Mouse (Mus musculus) myocyte (in vitro differentiated cells): ENCODE measurements around the gene Eps8. TPM values are rescaled to one million over a fixed set of nuclear protein-coding genes. Genes with fewer than 3 reads are reported as not detected.

Experiments used
- H3K27me3 ChIP-seq: one replicate; pipeline ENCODE4 v1.6.1; 2011; ENCODE audit not compliant: control insufficient read depth, insufficient read depth, insufficient read length
- H3K36me3 ChIP-seq: one replicate; pipeline ENCODE4 v1.6.1; 2011; ENCODE audit not compliant: control insufficient read depth, insufficient read depth
- H3K4me2 ChIP-seq: one replicate; pipeline ENCODE4 v1.6.1; 2011; ENCODE audit warnings: low read depth, control low read depth
- H3K4me3 ChIP-seq: one replicate; pipeline ENCODE4 v1.5.1; 2011; ENCODE audit warnings: mild to moderate bottlenecking, control low read depth, moderate library complexity
- H3K79me2 ChIP-seq: one replicate; pipeline ENCODE4 v1.6.1; 2011; ENCODE audit not compliant: control insufficient read depth, insufficient read depth
- H3ac ChIP-seq: one replicate; pipeline ENCODE4 v1.6.1; 2011; ENCODE audit not compliant: control insufficient read depth, insufficient read length
- CEBPB ChIP-seq: IDR thresholded peaks from 2 replicates; pipeline ENCODE4 v1.6.1; 2011; ENCODE audit warnings: mild to moderate bottlenecking, moderate library complexity; ENCODE audit not compliant: poor library complexity, insufficient read depth, severe bottlenecking
- E2F4 ChIP-seq: IDR thresholded peaks from one replicate; pipeline ENCODE4 v1.6.1; 2011; ENCODE audit warnings: mild to moderate bottlenecking, control low read depth, moderate library complexity; ENCODE audit not compliant: insufficient read depth
- MAX ChIP-seq: IDR thresholded peaks from one replicate; pipeline ENCODE4 v1.6.1; 2011; ENCODE audit warnings: low read depth, mild to moderate bottlenecking, control low read depth
- MYOD1 ChIP-seq, 3 experiments: IDR thresholded peaks; one replicate each; pipeline ENCODE4 v1.6.1; 2011; ENCODE audit warnings: control low read depth in 2 of 3, low read depth in 2 of 3, mild to moderate bottlenecking in 2 of 3, moderate library complexity in 1 of 3; ENCODE audit not compliant: insufficient read length in 2 of 3, control insufficient read depth in 1 of 3
- MYOG ChIP-seq, 3 experiments: IDR thresholded peaks; one replicate each; pipeline ENCODE4 v1.6.1; 2011; ENCODE audit warnings: control low read depth in 2 of 3, low read depth in 2 of 3, mild to moderate bottlenecking in 2 of 3; ENCODE audit not compliant: insufficient read length in 2 of 3, control insufficient read depth in 1 of 3, insufficient read depth in 1 of 3
- POLR2A ChIP-seq: IDR thresholded peaks from one replicate; pipeline ENCODE4 v1.6.1; 2011; ENCODE audit warnings: low read depth, mild to moderate bottlenecking, control low read depth, moderate library complexity; ENCODE audit not compliant: insufficient read length
- POLR2AphosphoS2 ChIP-seq: IDR thresholded peaks from one replicate; pipeline ENCODE4 v1.6.1; 2011; ENCODE audit warnings: low read depth, control low read depth; ENCODE audit not compliant: insufficient read length
- REST ChIP-seq: IDR thresholded peaks from one replicate; pipeline ENCODE4 v1.6.1; 2011; ENCODE audit warnings: mild to moderate bottlenecking, control low read depth, moderate library complexity; ENCODE audit not compliant: insufficient read depth, insufficient read length
- SRF ChIP-seq: IDR thresholded peaks from one replicate; pipeline ENCODE4 v1.6.1; 2011; ENCODE audit warnings: low read depth; ENCODE audit not compliant: control insufficient read depth, insufficient read length
- TCF12 ChIP-seq: IDR thresholded peaks from one replicate; pipeline ENCODE4 v1.6.1; 2011; ENCODE audit warnings: mild to moderate bottlenecking, control low read depth; ENCODE audit not compliant: poor library complexity, insufficient read depth, severe bottlenecking
- TCF3 ChIP-seq: IDR thresholded peaks from one replicate; pipeline ENCODE4 v1.6.1; 2011; ENCODE audit warnings: low read depth, control low read depth; ENCODE audit not compliant: insufficient read length
- USF1 ChIP-seq: IDR thresholded peaks from one replicate; pipeline ENCODE4 v1.6.1; 2011; ENCODE audit warnings: low read depth, mild to moderate bottlenecking, control low read depth, moderate library complexity
- polyA plus RNA-seq: library from polyadenylated mRNA; unstranded; fragments of >200 nt; fragmentation: generic; extraction: Trizol; gene quantifications from one replicate; pipeline ENCODE4 v1.2.1, GENCODE M21; 2012; ENCODE audit warnings: missing spikeins

The Eps8 gene
- polyA plus RNA-seq, 1 experiment: 12.4 TPM

GRCm38 (mm10) chr6:137606541-137606940 is 48.1 kb downstream of the Eps8 start:
- no peak for TF ChIP-seq MYOD1 (IDR thresholded peaks at IDR 0.05; ENCODE audit: control insufficient read depth in 1 of 3, insufficient read length in 2 of 3, low read depth in 2 of 3)
- TF ChIP-seq POLR2A: no peak
- no peak for TF ChIP-seq TCF12
- TF ChIP-seq REST: no peak
- TF ChIP-seq CEBPB: no peak
- no peak for TF ChIP-seq MYOG (IDR thresholded peaks at IDR 0.05; ENCODE audit: control insufficient read depth in 1 of 3, insufficient read depth in 1 of 3, insufficient read length in 2 of 3, low read depth in 2 of 3)
- no peak for TF ChIP-seq SRF
- no peak for TF ChIP-seq USF1
- no peak overlapping the region for H3K4me2 ChIP-seq
- H3ac ChIP-seq: no peak overlapping the region
- H3K79me2 ChIP-seq: no peaks in the 10 kb centered on the region
- no peaks in the 10 kb centered on the region for H3K27me3 ChIP-seq
- no peak overlapping the region for H3K4me3 ChIP-seq
- no peaks in the 10 kb centered on the region for H3K36me3 ChIP-seq

GRCm38 (mm10) chr6:137604417-137605248 is 50.0 kb downstream of the Eps8 start:
- no peaks in the 10 kb centered on the region for H3K79me2 ChIP-seq

GRCm38 (mm10) chr6:137598306-137598705 is 56.4 kb downstream of the Eps8 start:
- Histone ChIP-seq H3ac (no peak overlapping the region), H3K79me2 (no peaks in the 10 kb centered on the region), H3K4me3 (no peak overlapping the region), H3K36me3 (no peaks in the 10 kb centered on the region), H3K4me2 (no peak overlapping the region), H3K27me3 (no peaks in the 10 kb centered on the region)
- TF ChIP-seq MYOD1 (IDR thresholded peaks at IDR 0.05; ENCODE audit: control insufficient read depth in 1 of 3, insufficient read length in 2 of 3, low read depth in 2 of 3) (no peak), SRF (no peak), E2F4 (no peak), REST (no peak), USF1 (no peak), POLR2A (no peak), CEBPB (no peak), POLR2AphosphoS2 (no peak), MYOG (IDR thresholded peaks at IDR 0.05; ENCODE audit: control insufficient read depth in 1 of 3, insufficient read depth in 1 of 3, insufficient read length in 2 of 3, low read depth in 2 of 3) (no peak), MAX (no peak), TCF3 (no peak), TCF12 (no peak)

More at GRCm38 (mm10) chr6:137604417-137605248, 50.0 kb downstream of the Eps8 start:
- Histone ChIP-seq H3ac (no peak overlapping the region), H3K4me2 (no peak overlapping the region), H3K4me3 (no peak overlapping the region), H3K27me3 (no peaks in the 10 kb centered on the region), H3K36me3 (no peaks in the 10 kb centered on the region)
- TF ChIP-seq TCF12 (no peak), CEBPB (no peak), USF1 (no peak), SRF (no peak)

- Histone ChIP-seq H3K4me2 (no peak overlapping the region), H3K27me3 (no peaks in the 10 kb centered on the region), H3K79me2 (no peaks in the 10 kb centered on the region), H3ac (no peak overlapping the region), H3K36me3 (no peaks in the 10 kb centered on the region), H3K4me3 (no peak overlapping the region)
- TF ChIP-seq MYOD1 (IDR thresholded peaks at IDR 0.05; ENCODE audit: control insufficient read depth in 1 of 3, insufficient read length in 2 of 3, low read depth in 2 of 3): no peak
- TF ChIP-seq E2F4: no peak
- no peak for TF ChIP-seq SRF
Measured at GRCm38 (mm10) chr6:137597442-137598058, 57.1 kb downstream of the Eps8 start.

DNA sequence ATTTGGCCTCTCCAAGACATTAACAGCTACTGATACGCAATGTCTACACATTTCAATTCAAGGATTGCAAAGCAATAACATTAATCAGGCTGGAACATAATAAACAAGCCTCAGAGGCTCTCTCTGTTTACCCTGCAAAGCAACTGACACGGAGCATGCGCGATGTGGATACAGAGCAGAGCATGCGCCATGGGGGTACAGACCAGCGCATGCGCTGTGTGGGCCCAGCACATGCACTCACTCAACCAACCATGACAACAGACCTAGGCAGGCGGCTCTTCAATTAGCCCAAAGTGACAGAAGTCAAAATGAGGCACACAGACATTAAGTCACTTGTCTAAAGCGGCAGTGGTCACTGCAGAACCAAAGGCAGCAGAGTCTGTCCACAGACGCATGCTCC is 62.1 kb downstream of the Eps8 start:
- Histone ChIP-seq H3K27me3 (no peaks in the 10 kb centered on the region), H3K79me2 (no peaks in the 10 kb centered on the region), H3K4me2 (no peak overlapping the region), H3K4me3 (no peak overlapping the region), H3K36me3 (no peaks in the 10 kb centered on the region), H3ac (no peak overlapping the region)
- no peak for TF ChIP-seq TCF12
- TF ChIP-seq CEBPB: no peak
- TF ChIP-seq SRF: no peak
- no peak for TF ChIP-seq E2F4
- TF ChIP-seq REST: no peak
- TF ChIP-seq POLR2AphosphoS2: no peak
- no peak for TF ChIP-seq USF1
- TF ChIP-seq POLR2A: no peak
- no peak for TF ChIP-seq MYOD1 (IDR thresholded peaks at IDR 0.05; ENCODE audit: control insufficient read depth in 1 of 3, insufficient read length in 2 of 3, low read depth in 2 of 3)
- TF ChIP-seq MYOG (IDR thresholded peaks at IDR 0.05; ENCODE audit: control insufficient read depth in 1 of 3, insufficient read depth in 1 of 3, insufficient read length in 2 of 3, low read depth in 2 of 3): no peak
- no peak for TF ChIP-seq TCF3
- TF ChIP-seq MAX: no peak
